In genomic region chr11:107785761-107786160, GRCm38 (mm10) we compare ENCODE assay signal across 13 mouse cellular contexts. TPM values are rescaled to one million over a fixed set of nuclear protein-coding genes. Genes with fewer than 3 reads are reported as not detected.
DNase-seq lines count a peak whose midpoint lies in the region; ATAC-seq and TF ChIP-seq lines count a peak whose summit lies in the region.
"Had no signal": no experiment of that assay in that cellular context is flagged by ENCODE, and none has a peak within 500 bp of the region (broad histone marks: within the 10 kb centered on the region; RNA-seq: fewer than 3 reads in every experiment).

No protein-coding gene starts in this region.

- no peaks in the 10 kb centered on the region; the same call in 1 of the 2 replicates for H3K9me3 ChIP-seq in lung, embryonic 14.5 days (ENCODE audit: low read depth, low read length)
- H3K9me3 ChIP-seq in forebrain, embryonic 12.5 days = no peaks in the 10 kb centered on the region
- H3K9me3 ChIP-seq in forebrain, embryonic 16.5 days (ENCODE audit: control insufficient read depth, low read length) = no peaks in the 10 kb centered on the region
- no peaks in the 10 kb centered on the region for H3K9me3 ChIP-seq in neural tube, embryonic 12.5 days

- no peaks in the 10 kb centered on the region for H3K27me3 ChIP-seq in lung, embryonic 14.5 days (ENCODE audit: insufficient read depth, low read length)
- no peaks in the 10 kb centered on the region for H3K27me3 ChIP-seq in forebrain, embryonic 12.5 days
- H3K27me3 ChIP-seq in forebrain, embryonic 16.5 days (replicated peaks; ENCODE audit: control insufficient read depth, insufficient read depth, low read length) = no peaks in the 10 kb centered on the region
- H3K27me3 ChIP-seq in neural tube, embryonic 12.5 days (replicated peaks) = no peaks in the 10 kb centered on the region

- no peak overlapping the region for H3K27ac ChIP-seq in lung, embryonic 14.5 days (ENCODE audit: low read depth)
- H3K27ac ChIP-seq in forebrain, embryonic 12.5 days = peak overlapping the region; percentile 47; the same call in 1 of the 2 replicates
- H3K27ac ChIP-seq in forebrain, embryonic 16.5 days (ENCODE audit: low read length) = no peak overlapping the region
- H3K27ac ChIP-seq in neural tube, embryonic 12.5 days = no peak overlapping the region

- ATAC-seq in lung, embryonic 14.5 days (ENCODE audit: insufficient read depth) = peak; percentile 68
- ATAC-seq in forebrain, embryonic 12.5 days (ENCODE audit: low FRiP score) = no peak
- ATAC-seq in forebrain, embryonic 16.5 days = peak; percentile 36
- ATAC-seq in neural tube, embryonic 12.5 days (ENCODE audit: low FRiP score, low read depth) = peak; percentile 52; the same call in 1 of the 2 replicates

- H3K4me2 ChIP-seq in lung, embryonic 14.5 days = no peak overlapping the region
- H3K4me2 ChIP-seq in forebrain, embryonic 12.5 days = no peak overlapping the region
- no peak overlapping the region for H3K4me2 ChIP-seq in forebrain, embryonic 16.5 days (ENCODE audit: low read length)
- H3K4me2 ChIP-seq in neural tube, embryonic 12.5 days (replicated peaks) = no peak overlapping the region

- no peaks in the 10 kb centered on the region for H3K36me3 ChIP-seq in lung, embryonic 14.5 days (ENCODE audit: insufficient read depth)
- H3K36me3 ChIP-seq in forebrain, embryonic 12.5 days (replicated peaks) = peaks cover 27% of the 10 kb centered on the region
- peaks cover 4% of the 10 kb centered on the region; the same call in 1 of the 2 replicates for H3K36me3 ChIP-seq in forebrain, embryonic 16.5 days (ENCODE audit: control insufficient read depth, insufficient read depth)
- H3K36me3 ChIP-seq in neural tube, embryonic 12.5 days = peaks cover 18% of the 10 kb centered on the region

- H3K9ac ChIP-seq in lung, embryonic 14.5 days = no peak overlapping the region
- H3K9ac ChIP-seq in forebrain, embryonic 12.5 days = no peak overlapping the region
- no peak overlapping the region for H3K9ac ChIP-seq in forebrain, embryonic 16.5 days (replicated peaks; ENCODE audit: low read depth, low read length)
- no peak overlapping the region for H3K9ac ChIP-seq in neural tube, embryonic 12.5 days

- TF ChIP-seq CTCF in lung, embryonic 14.5 days (IDR thresholded peaks at IDR 0.05; ENCODE audit: low read depth) = no peak
- no peak for TF ChIP-seq CTCF in lung, adult 2 months (IDR thresholded peaks at IDR 0.05; ENCODE audit: insufficient read depth, low read length)

- no peaks in the 10 kb centered on the region for H3K4me1 ChIP-seq in lung, embryonic 14.5 days (ENCODE audit: insufficient read depth)
- no peaks in the 10 kb centered on the region for H3K4me1 ChIP-seq in lung, adult 2 months (ENCODE audit: control insufficient read depth, insufficient read depth, low read length)
- H3K4me1 ChIP-seq in forebrain, embryonic 12.5 days = peaks cover 4% of the 10 kb centered on the region
- H3K4me1 ChIP-seq in forebrain, embryonic 16.5 days (replicated peaks; ENCODE audit: control insufficient read depth, insufficient read depth, low read length) = no peaks in the 10 kb centered on the region
- 0 out of 2 replicates have a peak, but pooled peaks cover 4% of the 10 kb centered on the region for H3K4me1 ChIP-seq in neural tube, embryonic 12.5 days

- TF ChIP-seq POLR2A in lung, adult 2 months (IDR thresholded peaks at IDR 0.05; ENCODE audit: borderline replicate concordance, extremely low read depth, low read depth, low read length) = no peak

- no peak overlapping the region for H3K4me3 ChIP-seq in lung, embryonic 14.5 days (ENCODE audit: low read depth, low read length)
- no peak overlapping the region for H3K4me3 ChIP-seq in lung, adult 2 months (replicated peaks; ENCODE audit: extremely low read depth, low read depth, low read length)
- no peak overlapping the region for H3K4me3 ChIP-seq in forebrain, embryonic 12.5 days (replicated peaks)
- no peak overlapping the region for H3K4me3 ChIP-seq in forebrain, embryonic 16.5 days (replicated peaks; ENCODE audit: low read length)
- H3K4me3 ChIP-seq in neural tube, embryonic 12.5 days = no peak overlapping the region

- peak; percentile 42 for DNase-seq in lung, embryonic 14.5 days
- DNase-seq in lung, adult 2 months = no peak
- no peak for DNase-seq in right cerebral cortex, postnatal 4 days
- DNase-seq in thymus, postnatal 4 days = no peak
- DNase-seq: cerebellum, adult 9-10 months; heart, adult 18-20 months; heart, postnatal 10 days; kidney, adult 8-10 months; liver; thymus, postnatal 36 days had no signal

- WGBS in lung, embryonic 14.5 days = 60% methylated on average over 3 of the region's 3 CpGs
- WGBS in lung, adult 2 months = 62% methylated on average over 3 of the region's 3 CpGs
- 69% methylated on average over 3 of the region's 3 CpGs for WGBS in forebrain, embryonic 12.5 days
- 70% methylated on average over 3 of the region's 3 CpGs for WGBS in forebrain, embryonic 16.5 days
- WGBS in neural tube, embryonic 12.5 days = 58% methylated on average over 3 of the region's 3 CpGs

RNA-seq across cellular contexts. Expression of gene Cacng4, which starts 8.6 kb away (rescaled TPM):
- polyA plus RNA-seq in lung, embryonic 14.5 days (2014; fragmentation: Nextera tagmentation; extraction: Ambion mirVana) = 2.2 and 2.3 TPM in 2 replicates
- 0.25 TPM in 2 replicates for polyA plus RNA-seq in lung, adult 2 months (2012; rRNA removed)
- 21.0 and 22.8 TPM in 2 replicates for polyA plus RNA-seq in forebrain, embryonic 12.5 days (2016; fragmentation: Nextera tagmentation; extraction: Ambion mirVana)
- 33.8 and 39.6 TPM in 2 replicates for polyA plus RNA-seq in forebrain, embryonic 16.5 days (2015; fragmentation: Nextera tagmentation; extraction: Ambion mirVana)
- 46.5 and 48.3 TPM in 2 replicates for polyA plus RNA-seq in neural tube, embryonic 12.5 days (2016; fragmentation: Nextera tagmentation; extraction: Ambion mirVana)
